Mouse (Mus musculus): ENCODE results near the gene Soat2. TPM values are rescaled to one million over a fixed set of nuclear protein-coding genes. Genes with fewer than 3 reads are reported as not detected.

Soat2 gene
- polyA plus RNA-seq, 1 experiment from 2014 or later, result 0.16 TPM

DNA sequence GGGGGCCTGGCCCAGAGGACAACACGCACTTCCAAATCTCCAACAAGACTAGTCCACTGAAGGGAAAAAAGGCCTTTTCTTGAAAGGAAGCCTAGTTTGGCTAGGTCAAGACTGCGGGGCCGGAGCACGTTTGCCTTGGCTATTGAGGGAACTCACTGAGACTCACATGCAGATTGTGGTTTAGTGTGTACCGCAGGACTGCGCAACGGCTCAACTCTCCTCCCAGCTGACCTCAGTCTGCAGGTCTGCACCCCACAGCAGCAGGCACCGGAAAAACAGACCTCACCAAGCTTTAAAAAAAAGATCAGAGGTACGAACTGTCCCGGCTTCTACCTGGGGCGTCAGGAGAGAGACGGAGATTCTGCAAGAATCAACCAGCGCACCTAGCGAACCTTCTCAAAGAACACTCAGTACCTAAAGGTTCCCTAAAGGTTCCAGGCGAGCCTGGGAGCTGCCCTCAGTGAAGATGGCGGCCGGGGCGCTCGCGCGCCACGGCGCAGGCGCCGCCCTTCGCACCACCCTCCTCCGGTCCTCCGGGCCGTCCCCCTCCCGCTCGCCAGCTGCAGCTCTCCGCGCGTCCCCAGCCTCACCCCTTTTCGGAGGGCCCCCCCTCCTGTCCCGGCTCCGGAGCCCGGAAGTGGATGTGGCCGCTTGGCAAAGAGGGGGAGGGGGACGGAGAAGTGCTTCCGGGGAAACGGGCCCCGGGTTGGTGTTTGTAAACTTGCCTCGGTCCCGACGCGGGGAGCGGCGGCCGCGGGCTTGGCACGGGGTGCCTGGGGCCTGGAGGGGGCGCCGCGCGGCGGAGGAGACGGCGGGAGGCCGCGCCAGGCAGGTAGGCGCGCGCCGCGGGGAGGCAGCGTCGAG, 52.9 kb downstream of the Soat2 start, which contains the start of gene Zfp740:
Gene Zfp740, plus strand, starts transcription at position 279 of the 864 bp plus-strand sequence.
- no peaks in the 10 kb centered on the region for H3K27me3 ChIP-seq (replicated peaks; ENCODE audit: insufficient read depth, low read length)
- H3K27ac ChIP-seq (ENCODE audit: low read length), result peak within 1 kb of the TSS; percentile 100
- WGBS, result 3% methylated on average over 45 of the region's 68 CpGs
- no peaks in the 10 kb centered on the region for H3K9me3 ChIP-seq (ENCODE audit: low read length)
- DNase-seq (ENCODE audit: low spot score) (peak; percentile 99), ATAC-seq (peak; percentile 96)
- peak within 1 kb of the TSS; percentile 91 for H3K9ac ChIP-seq (replicated peaks; ENCODE audit: low read depth)
- H3K36me3 ChIP-seq (ENCODE audit: insufficient read depth, low read length), result peaks cover 11% of the 10 kb centered on the region; the same call in 1 of the 2 replicates
- H3K4me2 ChIP-seq (replicated peaks; ENCODE audit: low read depth, low read length), result peak within 1 kb of the TSS; percentile 54
- peaks cover 24% of the 10 kb centered on the region; the same call in 1 of the 2 replicates for H3K4me1 ChIP-seq (ENCODE audit: insufficient read depth, low read depth, low read length)
- H3K4me3 ChIP-seq (ENCODE audit: low read depth, low read length), result peak within 1 kb of the TSS; percentile 91
- TF ChIP-seq CTCF (IDR thresholded peaks at IDR 0.05), result peak; percentile 4; the same call in 1 of the 2 replicates
- TF ChIP-seq EP300 (IDR thresholded peaks at IDR 0.05), result peak; percentile 31; the same call in 1 of the 2 replicates

DNA sequence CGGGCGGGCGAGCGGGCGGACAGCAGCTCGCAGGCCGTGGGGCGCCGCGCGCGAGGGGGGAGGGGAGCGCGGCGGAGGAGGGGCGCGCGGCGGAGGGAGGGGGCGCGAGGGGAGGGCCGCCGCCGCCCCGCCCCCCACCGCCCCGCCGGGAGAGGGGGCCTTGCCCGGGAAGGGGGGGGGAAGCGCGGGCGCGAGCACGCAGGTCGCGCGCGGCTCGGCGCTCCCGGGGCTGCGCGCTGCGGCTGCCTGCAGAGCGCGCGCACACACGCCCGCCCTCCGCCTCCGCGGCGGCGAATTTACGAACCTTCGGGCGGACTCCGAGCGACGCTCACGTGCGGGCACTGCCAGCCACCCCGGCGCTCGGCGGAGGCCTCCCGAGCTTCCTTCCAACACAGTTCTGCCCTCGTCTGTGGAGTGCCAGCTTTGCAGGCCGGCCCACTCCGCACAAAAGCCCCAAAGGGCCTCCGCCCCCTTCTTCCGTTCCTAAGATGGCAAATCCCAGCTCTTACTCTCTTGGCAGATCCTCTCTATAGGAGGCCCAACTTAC, 53.6 kb downstream of the Soat2 start:
- H3K4me2 ChIP-seq (replicated peaks; ENCODE audit: low read depth, low read length), result peak overlapping the region; percentile 54
- H3K4me3 ChIP-seq (ENCODE audit: low read depth, low read length), result peak overlapping the region; percentile 91
- H3K27ac ChIP-seq (ENCODE audit: low read length), result peak overlapping the region; percentile 100
- H3K9ac ChIP-seq (replicated peaks; ENCODE audit: low read depth), result peak overlapping the region; percentile 91
- DNase-seq (ENCODE audit: low spot score) (peak; percentile 82), ATAC-seq (peak; percentile 51)
- whole genome bisulfite sequencing, result 0% methylated on average over 13 of the region's 72 CpGs
- no peaks in the 10 kb centered on the region for H3K9me3 ChIP-seq (ENCODE audit: low read length)
- H3K4me1 ChIP-seq (ENCODE audit: insufficient read depth, low read depth, low read length), result peaks cover 24% of the 10 kb centered on the region; the same call in 1 of the 2 replicates
- TF ChIP-seq CTCF (IDR thresholded peaks at IDR 0.05) (no peak; the same call in 1 of the 2 replicates), EP300 (IDR thresholded peaks at IDR 0.05) (no peak)
- no peaks in the 10 kb centered on the region for H3K27me3 ChIP-seq (replicated peaks; ENCODE audit: insufficient read depth, low read length)
- peaks cover 18% of the 10 kb centered on the region; the same call in 1 of the 2 replicates for H3K36me3 ChIP-seq (ENCODE audit: insufficient read depth, low read length)

DNA sequence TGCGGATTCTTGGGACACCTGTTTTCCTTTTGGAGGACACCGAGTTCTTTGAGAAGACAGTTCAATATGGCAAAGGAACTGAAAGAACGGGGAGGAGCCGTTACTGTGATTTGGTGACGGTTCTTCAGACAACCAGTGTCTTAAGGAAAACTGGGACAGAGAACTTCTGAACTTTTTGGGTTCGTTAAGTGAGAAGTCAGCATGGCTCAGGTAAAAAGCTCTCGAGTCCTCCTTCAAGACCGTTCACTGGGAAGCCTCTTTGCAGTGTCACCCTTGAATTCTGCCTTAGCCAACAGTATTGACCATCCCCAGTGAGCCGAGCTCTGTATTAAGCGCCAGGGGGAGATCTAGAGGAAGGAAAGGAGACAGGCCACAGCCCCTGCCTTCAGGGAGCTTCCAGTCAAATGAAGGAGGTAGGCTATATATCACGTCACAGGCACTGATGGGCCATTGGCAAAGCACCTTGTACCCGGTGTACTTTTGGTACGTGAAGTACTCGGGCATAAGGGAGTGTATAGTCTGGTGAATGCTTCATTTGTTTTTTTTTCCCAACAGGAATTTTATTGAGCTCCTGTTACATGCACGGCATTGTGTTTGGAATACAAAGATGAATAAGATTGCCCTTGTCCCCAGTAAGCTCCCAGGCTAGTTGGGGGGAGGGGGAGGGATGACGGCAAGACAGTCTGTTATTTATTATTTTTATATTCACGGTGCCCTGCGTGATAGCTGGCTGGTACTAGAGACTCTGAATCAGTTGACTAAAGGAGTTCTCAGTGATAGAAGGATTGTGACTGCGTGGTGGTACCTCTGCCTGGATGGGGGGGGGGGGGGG, 54.6 kb downstream of the Soat2 start, which contains the start of gene Csad:
Gene Csad, minus strand, starts transcription at position 51 of the 832 bp plus-strand sequence.
- 31% methylated on average over 19 of the region's 19 CpGs for WGBS
- TF ChIP-seq CTCF (IDR thresholded peaks at IDR 0.05) (0 out of 2 replicates have a peak, but pooled peaks have one; percentile 7), EP300 (IDR thresholded peaks at IDR 0.05) (no peak)
- Histone ChIP-seq H3K9me3 (ENCODE audit: low read length) (no peaks in the 10 kb centered on the region), H3K4me2 (replicated peaks; ENCODE audit: low read depth, low read length) (peak within 1 kb of the TSS; percentile 54), H3K4me3 (ENCODE audit: low read depth, low read length) (peak within 1 kb of the TSS; percentile 91), H3K27ac (ENCODE audit: low read length) (peak within 1 kb of the TSS; percentile 100), H3K27me3 (replicated peaks; ENCODE audit: insufficient read depth, low read length) (no peaks in the 10 kb centered on the region), H3K36me3 (ENCODE audit: insufficient read depth, low read length) (peaks cover 18% of the 10 kb centered on the region; the same call in 1 of the 2 replicates), H3K4me1 (ENCODE audit: insufficient read depth, low read depth, low read length) (peaks cover 24% of the 10 kb centered on the region; the same call in 1 of the 2 replicates), H3K9ac (replicated peaks; ENCODE audit: low read depth) (peak within 1 kb of the TSS; percentile 91)
- ATAC-seq, result no peak
- peak; percentile 17 for DNase-seq (ENCODE audit: low spot score)

DNA sequence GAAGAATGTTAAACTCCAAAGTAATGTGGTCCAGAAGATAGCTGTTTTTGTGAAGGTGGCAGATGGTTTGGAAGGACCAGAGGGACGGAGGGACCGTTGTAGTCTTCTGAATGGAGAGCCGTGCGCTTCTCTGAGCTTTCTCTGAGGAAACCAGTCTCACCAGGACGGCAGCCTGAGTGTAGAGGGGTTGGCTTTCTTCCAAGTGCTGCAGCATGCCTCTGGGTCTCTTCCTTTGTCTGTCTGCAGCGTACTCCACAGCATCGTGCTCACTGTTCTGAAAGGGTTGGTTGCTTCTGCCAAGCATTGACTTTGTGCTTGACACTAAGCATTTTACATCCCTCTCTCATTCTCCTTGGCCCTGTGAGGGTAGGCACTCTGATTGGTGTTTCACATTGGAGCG, 55.5 kb downstream of the Soat2 start:
- 21% methylated on average over 8 of the region's 8 CpGs for WGBS

DNA sequence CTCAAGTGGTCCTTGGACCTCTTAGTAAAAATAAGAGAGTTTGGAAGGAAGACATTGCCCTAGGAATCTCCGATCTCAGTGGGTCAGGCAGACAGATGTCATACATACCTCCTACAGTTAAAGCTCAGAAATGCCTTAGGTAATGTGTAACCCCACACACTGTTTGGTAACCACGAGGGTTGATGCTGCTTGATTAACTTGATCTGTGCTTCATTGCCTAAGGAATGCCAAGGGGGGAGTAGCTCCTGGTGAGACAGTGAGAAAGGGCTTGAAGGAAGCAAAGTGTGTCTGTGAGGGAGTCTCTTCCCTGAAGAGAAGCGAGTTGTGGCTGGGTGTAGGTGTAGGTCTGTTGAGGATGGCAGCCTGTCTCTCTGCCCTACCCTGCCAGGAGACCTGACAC, 57.0 kb downstream of the Soat2 start:
- Histone ChIP-seq H3K36me3 (ENCODE audit: insufficient read depth, low read length) (peaks cover 27% of the 10 kb centered on the region; the same call in 1 of the 2 replicates), H3K4me3 (ENCODE audit: low read depth, low read length) (no peak overlapping the region), H3K4me1 (ENCODE audit: insufficient read depth, low read depth, low read length) (peaks cover 24% of the 10 kb centered on the region; the same call in 1 of the 2 replicates), H3K27ac (ENCODE audit: low read length) (no peak overlapping the region), H3K9me3 (ENCODE audit: low read length) (no peaks in the 10 kb centered on the region), H3K27me3 (replicated peaks; ENCODE audit: insufficient read depth, low read length) (no peaks in the 10 kb centered on the region), H3K4me2 (replicated peaks; ENCODE audit: low read depth, low read length) (no peak overlapping the region), H3K9ac (replicated peaks; ENCODE audit: low read depth) (no peak overlapping the region)
- TF ChIP-seq CTCF (IDR thresholded peaks at IDR 0.05) (no peak), EP300 (IDR thresholded peaks at IDR 0.05) (no peak)
- 74% methylated on average over 3 of the region's 3 CpGs for WGBS
- ATAC-seq, result no peak
- no peak for DNase-seq (ENCODE audit: low spot score)

More for the DNA sequence above, 55.5 kb downstream of the Soat2 start:
- Histone ChIP-seq H3K36me3 (ENCODE audit: insufficient read depth, low read length) (peaks cover 18% of the 10 kb centered on the region; the same call in 1 of the 2 replicates), H3K27me3 (replicated peaks; ENCODE audit: insufficient read depth, low read length) (no peaks in the 10 kb centered on the region), H3K9me3 (ENCODE audit: low read length) (no peaks in the 10 kb centered on the region), H3K27ac (ENCODE audit: low read length) (no peak overlapping the region), H3K4me3 (ENCODE audit: low read depth, low read length) (no peak overlapping the region), H3K4me2 (replicated peaks; ENCODE audit: low read depth, low read length) (peak overlapping the region; percentile 54), H3K9ac (replicated peaks; ENCODE audit: low read depth) (no peak overlapping the region), H3K4me1 (ENCODE audit: insufficient read depth, low read depth, low read length) (peaks cover 24% of the 10 kb centered on the region; the same call in 1 of the 2 replicates)
- DNase-seq (ENCODE audit: low spot score) (peak; percentile 49), ATAC-seq (no peak)
- TF ChIP-seq CTCF (IDR thresholded peaks at IDR 0.05), result no peak
- no peak for TF ChIP-seq EP300 (IDR thresholded peaks at IDR 0.05)
